Mouse (Mus musculus) spleen, postnatal 10 days (tissue): ENCODE measurements around the gene Maml2.
A peak's percentile ranks its signal among the peaks of the same experiment; 100 is the strongest.

ENCODE experiments used
- DNase-seq, 2 experiments: peaks; one replicate each; pipeline ENCODE4 v3.0.0; 2021 to 2022; ENCODE audit warnings: low spot score in 2 of 2

Gene Maml2

DNA sequence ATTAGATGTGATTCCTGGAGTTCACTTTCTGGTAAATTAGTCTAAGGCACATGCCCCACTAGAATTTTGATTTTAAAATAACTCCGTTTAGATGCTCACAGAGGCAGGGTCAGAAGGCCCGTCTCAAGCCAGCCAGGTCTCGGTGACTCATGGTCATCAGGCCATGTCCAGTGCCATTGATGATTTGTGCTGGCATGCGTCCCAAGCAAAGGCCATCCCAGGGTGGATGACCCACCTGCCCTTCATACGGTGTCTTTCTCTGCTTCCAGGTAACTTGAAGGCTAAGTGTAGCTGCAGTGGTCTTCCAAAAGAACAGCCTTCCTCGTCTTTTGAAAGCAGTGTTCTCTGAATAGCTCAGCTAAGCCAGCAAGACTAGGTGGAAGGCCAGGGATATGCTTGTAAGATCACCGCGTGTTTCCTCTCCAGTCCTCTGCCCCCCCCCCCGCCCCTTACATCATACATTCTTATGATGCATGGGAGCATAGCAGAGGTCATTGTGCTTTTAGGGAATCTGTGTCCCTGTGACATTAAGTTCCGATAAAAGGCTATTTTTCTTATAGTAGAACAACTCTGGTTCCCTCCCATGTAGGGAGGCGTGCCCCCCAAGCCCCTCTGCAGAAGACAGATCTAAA is 235.4 kb downstream of the Maml2 start:
- DNase-seq = no peak

DNA sequence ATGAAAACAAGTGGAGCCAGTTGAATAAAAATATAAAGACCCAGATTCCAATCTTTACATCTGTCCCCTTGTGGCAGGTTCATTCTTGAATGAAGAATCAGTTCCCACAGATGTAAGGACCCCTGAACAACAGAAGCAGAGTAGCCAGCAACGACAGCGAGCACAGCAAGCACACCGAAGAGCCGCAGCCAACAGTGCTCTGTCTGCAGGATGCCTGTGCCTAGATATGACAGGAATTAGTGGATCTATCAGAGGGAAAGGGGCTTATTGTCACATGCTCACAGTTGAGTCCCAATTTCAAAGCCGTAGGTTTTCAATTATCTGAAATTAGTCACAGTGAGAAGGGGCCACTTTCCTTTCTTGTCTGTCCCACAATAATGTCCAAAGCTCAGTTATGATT is 238.0 kb downstream of the Maml2 start:
- no peak for DNase-seq

- peak; percentile 21 to 71 for DNase-seq
Measured at GRCm38 (mm10) chr9:13536419-13537261, 238.9 kb downstream of the Maml2 start.

GRCm38 (mm10) chr9:13538200-13538599 is 240.4 kb downstream of the Maml2 start:
- DNase-seq = no peak

GRCm38 (mm10) chr9:13539535-13539934 is 241.8 kb downstream of the Maml2 start:
- no peak for DNase-seq

- DNase-seq = no peak
Measured at GRCm38 (mm10) chr9:13540227-13540626, 242.5 kb downstream of the Maml2 start.

- DNase-seq = no peak
Measured at GRCm38 (mm10) chr9:13540781-13541180, 243.0 kb downstream of the Maml2 start.

GRCm38 (mm10) chr9:13543167-13543566 is 245.4 kb downstream of the Maml2 start:
- no peak for DNase-seq

- DNase-seq = no peak
Measured at GRCm38 (mm10) chr9:13544133-13544532, 246.4 kb downstream of the Maml2 start.

GRCm38 (mm10) chr9:13545726-13546125 is 248.0 kb downstream of the Maml2 start:
- no peak for DNase-seq

- DNase-seq = no peak
Measured at GRCm38 (mm10) chr9:13549911-13550310, 252.2 kb downstream of the Maml2 start.

DNA sequence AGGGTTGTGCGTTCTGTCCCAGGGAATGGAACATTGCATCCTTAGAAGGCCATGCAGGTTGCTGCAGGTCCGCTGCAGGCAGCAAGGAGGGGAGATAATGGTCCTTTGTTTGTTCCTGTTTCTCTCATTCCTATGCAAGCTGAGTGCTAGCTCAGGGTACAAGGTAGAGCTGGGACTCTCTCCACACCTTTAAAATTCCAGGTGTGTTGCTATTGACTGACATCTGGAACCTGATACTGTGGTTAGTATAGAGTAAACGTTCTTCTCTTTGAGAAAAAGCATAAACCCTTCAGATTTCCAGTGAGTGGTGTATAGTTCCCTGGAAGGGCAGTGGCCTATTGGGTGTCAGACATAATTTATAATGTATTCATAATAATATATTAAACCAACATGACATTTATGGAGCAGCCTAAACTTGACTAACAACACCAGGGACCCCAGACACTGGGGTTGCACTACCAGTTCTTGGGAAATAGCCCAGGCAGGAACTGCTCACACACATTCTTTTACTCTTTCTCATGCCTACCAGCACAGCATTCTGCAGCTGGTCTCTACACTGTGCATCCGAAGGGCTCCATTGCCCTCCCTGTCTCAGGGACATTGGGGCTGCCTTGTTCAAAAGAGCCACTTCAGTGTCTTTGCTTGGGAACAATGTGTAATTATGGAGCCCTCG is 254.8 kb downstream of the Maml2 start:
- DNase-seq = no peak

- DNase-seq = no peak
Measured at GRCm38 (mm10) chr9:13554773-13555172, 257.0 kb downstream of the Maml2 start.

GRCm38 (mm10) chr9:13555973-13556481 is 258.3 kb downstream of the Maml2 start:
- DNase-seq = no peak

GRCm38 (mm10) chr9:13556696-13557095 is 258.9 kb downstream of the Maml2 start:
- DNase-seq = no peak

DNA sequence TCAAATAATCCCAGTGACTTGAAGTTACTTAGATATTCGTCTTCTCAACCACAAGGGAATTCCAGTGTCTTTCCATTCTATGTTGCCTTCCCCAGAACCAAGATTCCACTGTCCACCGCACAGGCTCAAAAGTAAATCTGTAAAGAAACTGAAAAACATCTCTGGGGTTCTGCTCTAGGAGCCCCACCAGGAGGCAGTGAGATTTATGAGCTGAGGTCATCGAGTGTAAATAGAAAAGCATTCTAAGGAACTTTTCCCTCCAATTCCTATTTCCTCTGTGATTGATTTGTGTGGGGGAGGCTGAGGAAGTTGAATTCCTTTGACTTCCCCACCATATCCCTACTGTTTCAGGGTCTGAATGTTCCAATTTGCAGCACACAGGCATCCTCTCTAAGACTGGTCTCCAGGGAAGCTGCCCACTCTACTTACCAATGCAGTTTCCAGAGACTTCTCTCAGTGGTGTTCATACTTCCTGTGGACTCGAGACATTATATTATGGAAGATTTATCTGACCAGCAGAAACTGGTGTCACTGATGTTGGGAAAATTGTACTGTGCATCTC is 261.1 kb downstream of the Maml2 start:
- DNase-seq = no peak

DNA sequence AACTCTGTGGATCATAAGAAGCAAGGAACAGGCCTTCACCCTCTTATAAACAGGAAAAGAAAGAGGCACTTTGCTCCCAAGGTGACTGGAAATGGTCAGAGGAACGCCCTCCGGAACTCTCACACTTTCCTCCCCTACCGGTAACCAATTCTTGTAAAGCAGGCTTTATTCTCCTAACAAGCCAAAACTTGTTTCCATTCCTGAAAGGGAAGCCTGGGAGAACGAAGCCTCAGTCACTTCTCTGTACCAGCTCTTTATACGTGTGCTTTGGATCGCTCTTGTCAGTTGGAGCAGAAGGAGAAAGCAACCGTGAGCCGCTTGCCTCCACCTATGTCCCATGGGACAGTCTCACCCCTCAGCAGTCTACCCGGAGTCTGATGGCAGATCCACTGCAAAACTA is 262.9 kb downstream of the Maml2 start:
- DNase-seq = no peak

GRCm38 (mm10) chr9:13561335-13561734 is 263.6 kb downstream of the Maml2 start:
- DNase-seq = no peak

GRCm38 (mm10) chr9:13563475-13564414 is 266.0 kb downstream of the Maml2 start:
- DNase-seq = no peak

DNA sequence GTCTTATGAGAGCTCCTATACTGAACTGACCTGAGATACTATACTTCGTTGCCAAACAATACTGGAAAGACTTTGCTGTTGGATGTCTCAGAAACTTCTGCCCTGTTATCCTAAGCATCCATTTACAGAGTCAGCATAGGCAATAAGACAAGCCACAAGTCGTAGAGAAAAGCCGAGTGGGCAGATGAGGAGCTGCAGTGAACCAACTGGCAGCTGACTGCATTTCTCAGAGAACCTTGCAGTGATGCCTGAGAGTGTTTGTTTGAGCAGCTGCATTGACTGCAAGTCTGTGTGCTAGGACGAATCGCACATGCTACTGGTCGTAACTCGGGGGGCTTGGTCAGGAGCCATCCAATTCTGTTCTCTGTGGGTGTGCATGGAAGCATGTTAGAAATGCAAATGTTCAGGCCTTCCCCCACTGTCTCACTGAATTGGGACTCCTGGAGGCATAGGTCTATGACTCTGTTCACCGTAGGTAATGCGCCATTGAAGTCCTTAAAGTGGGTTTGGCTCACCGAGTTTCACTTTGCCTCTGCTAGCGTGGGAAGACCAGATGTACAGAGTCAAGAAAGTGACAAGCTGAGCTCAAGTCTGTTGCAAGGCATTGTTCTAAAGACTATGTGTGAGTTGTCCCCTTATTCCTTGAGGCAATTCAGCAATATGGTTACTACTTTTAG is 267.7 kb downstream of the Maml2 start:
- no peak for DNase-seq
